Mouse (Mus musculus): ENCODE measurements around the gene Gbp9. TPM values are rescaled to one million over a fixed set of nuclear protein-coding genes. Genes with fewer than 3 reads are reported as not detected.
"Not testable (repeated sequence)": the region's sequence is repeated elsewhere in the genome, so short reads cannot be mapped to it uniquely, and the experiment has no call there.

Gbp9 gene
- polyA plus RNA-seq, 1 experiment = not detected

- H3K4me3 ChIP-seq (ENCODE audit: insufficient read depth, low read depth, low read length) = no peak overlapping the region
- WGBS = 94% methylated on average over 2 of the region's 2 CpGs
- no peak for TF ChIP-seq CTCF (IDR thresholded peaks at IDR 0.05; ENCODE audit: insufficient read depth, low read depth, low read length)
- TF ChIP-seq POLR2A (IDR thresholded peaks at IDR 0.05; ENCODE audit: insufficient read depth, low read depth, low read length) = no peak
- no peaks in the 10 kb centered on the region for H3K4me1 ChIP-seq (ENCODE audit: control insufficient read depth, insufficient read depth, low read length)
- no peak overlapping the region for H3K27ac ChIP-seq (ENCODE audit: insufficient read depth, low read depth, low read length)
Measured at GRCm38 (mm10) chr5:105060224-105060623, 79.1 kb downstream of the Gbp9 start.

- TF ChIP-seq POLR2A (IDR thresholded peaks at IDR 0.05; ENCODE audit: insufficient read depth, low read depth, low read length) (no peak), CTCF (IDR thresholded peaks at IDR 0.05; ENCODE audit: insufficient read depth, low read depth, low read length) (no peak)
Measured at GRCm38 (mm10) chr5:105055279-105055678, 84.1 kb downstream of the Gbp9 start.

GRCm38 (mm10) chr5:105053471-105054169, 85.7 kb downstream of the Gbp9 start:
- H3K4me3 ChIP-seq (ENCODE audit: insufficient read depth, low read depth, low read length); H3K4me1 ChIP-seq (ENCODE audit: control insufficient read depth, insufficient read depth, low read length); H3K27ac ChIP-seq (ENCODE audit: insufficient read depth, low read depth, low read length): not testable (repeated sequence)
- WGBS = 93% methylated on average over 1 of the region's 1 CpGs

More at GRCm38 (mm10) chr5:105055279-105055678, 84.1 kb downstream of the Gbp9 start:
- Histone ChIP-seq H3K4me3 (ENCODE audit: insufficient read depth, low read depth, low read length) (no peak overlapping the region), H3K27ac (ENCODE audit: insufficient read depth, low read depth, low read length) (no peak overlapping the region), H3K4me1 (ENCODE audit: control insufficient read depth, insufficient read depth, low read length) (no peaks in the 10 kb centered on the region)
- WGBS = 75% methylated on average over 2 of the region's 2 CpGs

GRCm38 (mm10) chr5:105032362-105032761, 107.0 kb downstream of the Gbp9 start:
- H3K4me1 ChIP-seq (ENCODE audit: control insufficient read depth, insufficient read depth, low read length) = no peaks in the 10 kb centered on the region
- WGBS = 76% methylated on average over 2 of the region's 2 CpGs
- no peak for TF ChIP-seq POLR2A (IDR thresholded peaks at IDR 0.05; ENCODE audit: insufficient read depth, low read depth, low read length)
- no peak for TF ChIP-seq CTCF (IDR thresholded peaks at IDR 0.05; ENCODE audit: insufficient read depth, low read depth, low read length)
- H3K27ac ChIP-seq (ENCODE audit: insufficient read depth, low read depth, low read length) = no peak overlapping the region
- H3K4me3 ChIP-seq (ENCODE audit: insufficient read depth, low read depth, low read length) = no peak overlapping the region

Other genes with a start within 250 kb of the Gbp9 start
- gene Abcg3, start 156.8 kb downstream of the Gbp9 start, polyA plus RNA-seq (2012; ENCODE audit: insufficient read depth, insufficient read length, low replicate concordance, missing spikeins) = not detected in 2 replicates
- gene Gbp8, start within 50 bp of the Gbp9 start, polyA plus RNA-seq (2012; ENCODE audit: insufficient read depth, insufficient read length, low replicate concordance, missing spikeins) = 229 TPM in 1 of 2 replicates, not detected in the other
- gene Gbp4, start within 50 bp of the Gbp9 start, polyA plus RNA-seq (2012; ENCODE audit: insufficient read depth, insufficient read length, low replicate concordance, missing spikeins) = not detected in 2 replicates
- gene Gbp10, start 100.0 kb upstream of the Gbp9 start, polyA plus RNA-seq (2012; ENCODE audit: insufficient read depth, insufficient read length, low replicate concordance, missing spikeins) = not detected in 2 replicates
- not detected in 2 replicates for gene Gm43302, start 154.2 kb upstream of the Gbp9 start, polyA plus RNA-seq (2012; ENCODE audit: insufficient read depth, insufficient read length, low replicate concordance, missing spikeins)
- gene Gbp6, start 154.2 kb upstream of the Gbp9 start, polyA plus RNA-seq (2012; ENCODE audit: insufficient read depth, insufficient read length, low replicate concordance, missing spikeins) = not detected in 2 replicates

Measured in olfactory bulb, adult 2 months (tissue).